Mouse (Mus musculus): ENCODE measurements at regions not wholly inside any gene's neighbourhood (a gene's known extent, or its start where the extent isn't known, plus 50 kb on each side); places are given as distances from the start of the nearest gene placed in this dataset.

DNA sequence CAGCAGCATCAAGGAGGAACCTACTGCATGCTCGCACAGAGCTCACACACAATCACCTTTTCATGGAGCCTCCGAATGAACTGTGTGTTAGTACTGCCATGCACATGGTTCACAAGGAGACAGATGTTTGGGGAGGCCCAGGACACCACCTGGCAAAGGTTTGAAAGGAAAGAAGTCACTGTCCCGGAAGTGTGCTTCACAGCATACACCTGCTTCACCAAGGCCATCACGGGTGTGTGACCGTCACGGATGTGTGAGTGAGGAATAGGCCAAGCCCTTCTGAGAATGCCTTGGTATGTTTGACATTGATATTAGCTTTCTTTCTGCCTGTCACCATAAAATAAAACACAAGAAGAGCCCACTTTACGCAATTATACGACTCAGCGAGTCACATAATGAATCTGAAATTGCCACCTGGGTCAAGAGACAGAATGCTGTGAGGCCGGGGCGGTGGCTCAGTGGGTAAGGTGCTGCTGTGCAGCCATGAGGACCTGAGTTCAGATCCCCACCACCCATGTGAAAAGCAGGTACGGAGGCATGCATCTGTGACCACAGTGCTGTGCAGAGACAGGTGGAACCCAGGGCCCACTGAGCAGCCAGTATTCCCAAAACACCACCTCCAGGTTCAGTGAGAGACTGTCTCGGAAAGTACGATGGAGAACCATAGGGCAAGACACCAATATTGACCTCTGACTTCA lies 162.3 kb upstream of the Sh3bp4 start:
- DNase-seq = no peak

DNA sequence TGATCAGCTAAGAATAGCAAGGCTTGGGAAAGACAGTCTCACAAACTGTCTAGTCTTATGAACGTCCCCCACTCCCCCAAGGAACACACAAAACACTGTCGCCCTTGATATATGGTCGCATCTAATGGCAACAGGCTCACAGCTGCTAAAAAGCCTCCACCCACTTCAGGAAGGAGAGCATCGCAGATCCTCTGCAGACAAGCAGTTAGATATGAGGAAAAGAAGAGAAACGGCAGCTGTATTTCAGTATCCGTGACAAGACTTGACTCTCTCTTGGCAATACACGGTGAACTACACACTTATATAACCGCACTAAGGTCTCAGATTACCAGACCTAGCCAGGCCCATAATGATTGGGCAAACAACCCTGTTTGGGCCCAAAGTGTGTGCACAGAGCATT lies 161.5 kb upstream of the Sh3bp4 start:
- DNase-seq = no peak

DNA sequence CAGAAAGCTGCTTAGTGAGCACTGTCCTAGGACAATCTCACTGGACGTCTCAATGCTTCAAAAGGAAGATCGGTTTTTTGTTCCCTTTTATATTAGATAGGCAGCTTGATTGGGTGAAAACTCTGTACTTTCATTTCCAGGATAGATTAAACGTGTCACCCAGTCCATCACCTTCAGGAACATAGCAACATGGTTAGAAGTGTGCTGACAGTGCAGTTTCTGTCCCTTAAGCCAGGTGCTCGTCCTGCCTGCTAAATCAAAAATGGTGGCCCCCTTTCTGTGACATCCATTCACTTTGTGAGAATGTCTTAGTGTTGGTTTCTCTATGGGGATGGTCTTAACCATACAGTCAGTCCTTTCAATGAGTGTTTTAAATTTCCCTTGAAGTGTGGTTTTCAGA lies 160.9 kb upstream of the Sh3bp4 start:
- DNase-seq = no peak

DNA sequence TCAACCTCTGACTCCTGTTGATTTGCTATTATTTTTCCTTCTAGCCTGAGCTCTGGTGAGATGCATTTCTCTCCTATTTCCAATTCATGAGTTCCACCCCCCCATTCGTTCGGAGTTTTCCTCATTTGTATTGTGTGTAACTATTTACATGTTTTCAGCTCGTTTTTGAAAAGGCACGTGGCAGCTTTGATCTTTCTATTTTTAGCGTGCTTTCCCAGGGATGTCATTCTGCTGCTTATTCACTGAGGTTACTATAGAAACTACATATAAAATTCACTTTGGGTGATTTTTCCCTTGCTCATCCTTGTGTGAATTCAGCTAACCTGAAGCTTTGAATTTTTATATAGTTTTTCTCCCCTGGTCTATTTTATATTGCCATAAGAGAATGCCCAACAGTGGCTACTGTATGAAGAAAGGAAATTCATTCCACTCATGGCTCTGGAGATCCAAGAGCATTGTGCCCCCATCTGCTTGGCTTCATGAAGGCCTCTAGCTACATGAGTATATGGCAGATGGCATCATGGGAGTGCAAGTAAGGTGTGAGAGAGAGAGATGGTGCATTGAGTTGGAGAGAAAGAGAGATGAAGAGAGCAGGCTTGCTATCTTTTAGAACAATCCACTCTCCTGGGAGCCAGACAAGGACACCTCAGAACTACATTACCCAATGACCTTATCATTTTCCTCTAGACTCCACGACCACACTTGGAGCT lies 160.2 kb upstream of the Sh3bp4 start:
- DNase-seq = no peak

DNA sequence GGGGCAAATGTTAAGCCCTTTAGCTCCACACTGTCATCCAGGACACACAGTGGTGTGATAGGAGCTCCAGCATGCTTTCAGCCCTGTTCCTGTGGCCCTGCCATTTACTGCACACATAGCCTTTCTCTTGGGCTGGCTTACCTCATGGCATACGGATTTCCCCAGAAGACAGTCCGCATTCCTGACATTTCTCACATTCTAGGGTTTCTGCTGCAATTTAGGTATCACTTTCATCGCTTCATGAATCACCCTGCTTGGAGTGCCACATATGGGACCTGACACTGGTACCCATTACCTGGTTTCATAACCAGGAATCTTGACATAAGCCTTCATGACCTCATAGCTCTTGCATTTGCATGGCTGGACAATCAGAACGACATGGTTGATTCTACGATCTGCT lies 158.5 kb upstream of the Sh3bp4 start:
- no peak for DNase-seq

DNA sequence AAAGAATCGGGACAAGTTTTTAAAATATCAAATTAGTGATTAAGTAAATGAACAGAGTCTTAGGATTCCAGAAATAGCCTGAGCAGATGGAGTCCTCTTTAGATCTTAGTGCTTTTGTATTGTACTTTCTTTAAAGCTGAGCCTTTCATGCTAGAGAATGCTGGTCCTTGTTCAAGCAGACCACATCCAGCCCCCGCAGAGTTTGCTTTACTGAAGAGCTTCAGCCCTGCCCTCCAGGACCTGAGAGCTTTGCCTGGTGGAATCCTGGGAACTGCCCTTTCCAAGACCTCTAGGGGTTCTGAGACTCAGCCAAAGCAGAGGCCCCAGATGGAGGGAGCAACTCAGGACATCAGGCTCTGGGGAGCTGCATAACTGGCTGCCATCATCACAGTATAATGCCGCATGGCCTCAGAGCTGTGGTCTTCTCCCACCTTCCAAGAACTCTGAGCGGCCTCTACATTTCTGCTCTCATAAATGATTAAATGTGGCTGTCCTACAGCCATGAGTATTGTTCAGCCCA lies 153.6 kb upstream of the Sh3bp4 start:
- DNase-seq = no peak

DNA sequence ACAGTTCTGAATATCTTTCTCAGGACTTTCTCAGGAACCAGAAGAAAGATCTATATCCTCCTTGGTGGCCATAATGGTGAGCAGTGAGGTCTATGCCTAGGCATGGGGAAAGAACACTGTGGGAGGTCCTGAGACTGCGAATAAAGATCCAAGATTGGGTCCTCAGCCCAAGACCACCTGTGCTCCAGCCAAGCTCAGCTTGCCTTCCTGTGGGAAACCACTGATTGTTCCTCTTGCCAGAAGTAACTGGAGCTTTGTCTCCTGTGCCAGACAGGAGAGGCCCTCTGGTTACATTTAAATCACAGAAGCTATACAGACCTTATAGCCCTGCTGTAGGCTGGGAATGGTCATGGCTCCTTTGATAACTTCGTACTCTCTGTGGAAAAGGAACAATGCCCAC lies 148.8 kb upstream of the Sh3bp4 start:
- DNase-seq = no peak

DNA sequence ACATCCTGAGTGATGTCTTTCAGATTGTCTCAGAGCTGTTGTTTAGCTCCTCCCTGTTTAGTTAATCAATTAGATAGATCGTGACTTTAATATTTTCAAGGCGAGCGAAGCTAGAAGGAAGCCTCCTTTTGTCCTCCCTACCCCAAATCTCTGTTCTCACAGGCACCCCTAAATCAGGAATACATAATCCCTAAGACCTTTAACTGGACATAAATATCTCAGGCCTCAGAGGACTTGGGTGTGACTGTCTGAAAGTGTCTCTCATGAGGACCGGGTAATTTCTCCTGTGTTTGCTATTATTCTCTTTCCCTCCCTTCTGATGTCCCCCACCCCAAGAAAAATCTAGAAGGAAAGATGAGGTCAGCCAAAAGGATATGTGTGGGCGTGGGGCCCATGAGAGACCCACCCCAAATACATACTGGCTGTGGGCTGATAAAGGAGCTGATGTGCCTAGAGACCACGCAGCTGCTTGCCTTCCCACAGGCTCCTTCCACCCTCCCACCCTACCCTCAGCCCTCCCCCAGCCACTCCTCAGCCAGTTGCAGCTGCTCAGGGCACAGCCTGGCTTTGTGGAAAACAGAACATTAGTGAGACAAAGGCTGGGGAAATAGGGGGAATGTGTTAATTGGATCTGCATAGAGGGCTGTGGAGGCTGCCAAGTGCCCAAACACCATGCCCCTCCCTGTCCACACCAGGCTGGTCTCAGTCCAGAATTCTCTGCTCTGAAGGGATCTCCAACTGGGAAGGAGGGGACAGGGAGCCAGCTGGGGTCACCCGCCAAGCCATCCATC lies 146.2 kb upstream of the Sh3bp4 start:
- DNase-seq = peak; percentile 53

DNA sequence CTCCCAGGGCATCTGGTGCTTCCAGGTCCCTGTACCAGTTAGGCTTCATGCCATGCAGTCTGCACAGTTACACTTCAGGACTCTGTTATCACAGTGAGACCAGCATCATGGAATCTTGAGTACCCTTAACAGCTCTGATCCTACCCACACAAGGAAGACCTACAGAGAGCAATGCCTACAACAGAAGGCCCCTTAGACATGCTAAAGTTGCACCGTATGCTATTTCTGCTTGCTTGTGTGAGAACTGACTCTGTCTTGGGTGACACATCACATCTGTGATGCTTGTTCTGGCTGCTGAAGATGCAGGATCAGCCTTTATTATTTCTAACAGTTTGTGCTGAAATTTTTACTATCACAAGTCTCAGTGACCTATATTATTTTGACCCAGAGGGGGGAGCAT lies 135.0 kb upstream of the Sh3bp4 start:
- no peak for DNase-seq

DNA sequence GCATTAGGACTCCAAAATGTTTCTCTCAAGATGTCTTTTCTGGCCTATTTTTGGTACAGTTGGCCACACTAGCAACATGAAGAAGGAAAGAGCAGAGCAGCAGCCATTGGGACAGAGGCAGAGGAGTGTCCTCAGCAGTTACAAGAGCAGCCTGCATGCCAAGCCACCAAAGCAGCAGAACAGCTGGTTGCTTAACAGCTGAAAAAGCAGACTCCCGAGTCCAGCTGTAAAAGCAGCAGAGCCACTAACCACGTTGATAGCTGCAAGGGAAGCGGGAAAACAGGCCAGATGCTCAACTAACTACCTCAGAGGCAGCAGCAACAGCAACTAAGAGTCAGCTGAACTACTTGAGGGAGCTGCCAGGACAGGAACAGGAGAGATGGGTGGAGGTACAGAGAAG lies 134.4 kb upstream of the Sh3bp4 start:
- no peak for DNase-seq

DNA sequence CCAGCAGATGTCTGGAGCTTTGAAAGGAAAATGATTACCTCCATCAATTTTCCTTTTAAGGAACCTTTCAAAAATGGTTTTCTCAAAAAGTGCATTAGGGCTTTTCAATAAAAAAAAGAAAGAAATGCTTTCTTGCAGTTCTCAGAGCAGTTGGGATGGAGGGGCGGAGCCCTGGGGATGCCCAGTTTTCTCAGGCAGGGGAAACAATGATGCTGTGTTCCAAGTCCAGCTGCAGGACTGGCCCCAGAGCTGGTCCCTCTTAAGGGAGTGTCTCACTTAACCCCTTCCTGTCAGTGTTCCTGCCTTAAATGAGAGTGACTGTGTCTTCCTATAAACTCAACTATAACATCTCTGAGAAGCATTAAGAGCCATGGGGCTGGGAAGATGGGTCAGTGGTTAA lies 132.9 kb upstream of the Sh3bp4 start:
- DNase-seq = peak; percentile 51

DNA sequence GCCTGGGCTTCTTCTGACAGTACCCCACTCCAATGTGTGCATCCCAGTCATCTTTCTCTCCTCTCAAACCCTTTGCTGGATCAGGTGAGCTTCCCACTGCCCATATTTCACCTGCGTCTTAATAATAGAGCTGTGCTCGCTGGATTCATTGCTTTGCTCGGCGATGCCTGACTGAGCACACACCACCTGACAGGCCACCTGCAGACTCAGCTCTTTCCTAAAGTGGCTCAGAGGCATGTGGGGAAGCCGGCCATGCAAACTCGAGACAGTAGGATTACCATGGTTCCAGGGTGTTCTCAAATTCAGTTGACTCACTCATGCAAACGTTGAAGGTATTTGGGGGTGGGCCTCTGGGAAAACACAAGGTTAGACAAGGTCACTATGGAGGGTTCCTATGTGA lies 131.8 kb upstream of the Sh3bp4 start:
- DNase-seq = no peak

DNA sequence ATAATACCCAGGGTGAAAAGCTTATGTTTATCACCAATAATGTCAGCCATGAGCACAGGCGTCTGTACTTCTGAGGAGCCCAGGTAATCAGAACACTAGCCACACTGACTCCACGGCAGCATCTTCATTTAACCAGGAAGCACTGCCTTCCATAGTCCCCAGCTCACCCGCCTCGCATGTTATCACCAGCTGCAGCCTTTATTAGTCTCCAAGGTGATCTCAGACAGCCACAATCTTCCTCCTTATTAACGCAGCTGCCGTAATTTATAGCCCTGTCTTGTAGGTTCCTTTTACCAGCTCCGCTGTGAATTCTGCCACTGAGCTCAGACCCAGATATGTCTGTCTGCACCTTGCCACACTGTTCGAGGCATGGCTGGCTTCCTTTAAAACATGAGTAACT lies 127.2 kb upstream of the Sh3bp4 start:
- no peak for DNase-seq

DNA sequence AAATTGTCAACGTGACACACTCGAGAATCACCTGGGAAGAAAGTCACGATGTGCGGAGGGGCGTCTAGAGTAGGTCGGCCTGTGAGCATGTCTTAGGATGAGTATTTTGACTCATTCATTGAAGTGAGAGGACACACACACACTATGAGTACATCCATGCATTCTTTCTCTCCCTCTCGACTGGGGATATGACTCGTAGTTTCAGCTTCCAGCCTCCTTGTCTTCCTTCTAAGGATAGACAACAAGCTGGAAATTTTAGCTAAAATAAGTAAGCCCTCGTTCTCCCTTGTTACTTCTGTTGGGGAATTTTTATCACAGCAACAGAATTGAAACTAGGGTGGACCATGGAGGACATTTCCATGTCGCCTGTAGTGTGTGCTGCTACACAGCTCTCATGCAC lies 124.3 kb upstream of the Sh3bp4 start:
- no peak for DNase-seq

DNA sequence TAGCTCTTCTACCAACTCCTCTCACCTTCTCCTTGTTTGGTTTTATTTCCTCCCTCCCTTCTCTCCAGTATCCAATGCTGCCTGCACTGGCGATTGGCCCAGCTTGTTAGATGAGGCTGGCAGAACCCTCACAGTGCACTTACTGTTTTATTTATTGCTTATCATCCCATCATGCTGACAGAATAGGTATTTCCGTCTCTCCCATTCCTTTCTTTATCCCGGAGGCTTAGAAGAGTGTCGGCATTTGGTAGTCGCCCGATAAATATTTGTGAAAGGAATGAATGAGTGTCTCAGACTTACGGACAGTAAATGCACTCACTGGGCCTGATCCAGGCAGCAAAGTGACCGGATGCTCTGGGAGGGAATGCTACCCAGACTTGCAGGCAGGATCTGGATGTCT lies 123.8 kb upstream of the Sh3bp4 start:
- DNase-seq = no peak

DNA sequence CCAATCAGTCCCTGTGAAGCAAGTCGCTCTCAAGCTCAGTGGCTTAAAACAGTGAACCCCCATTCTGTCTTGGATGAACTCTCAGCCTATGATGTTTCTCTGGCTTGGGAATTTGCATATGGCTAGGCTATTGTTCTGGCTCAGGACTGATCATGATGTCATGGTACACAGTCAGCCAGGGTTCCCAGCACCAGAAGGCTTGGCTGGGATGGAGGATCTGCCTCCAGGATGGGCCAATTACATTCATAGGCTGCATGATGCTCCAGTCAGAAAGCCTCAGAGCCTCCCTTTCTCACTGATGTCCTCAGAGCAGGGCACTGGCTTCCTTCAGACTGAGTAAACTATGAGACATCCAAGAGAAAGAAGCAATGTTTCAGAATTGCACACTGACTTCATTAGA lies 120.3 kb upstream of the Sh3bp4 start:
- DNase-seq = no peak

DNA sequence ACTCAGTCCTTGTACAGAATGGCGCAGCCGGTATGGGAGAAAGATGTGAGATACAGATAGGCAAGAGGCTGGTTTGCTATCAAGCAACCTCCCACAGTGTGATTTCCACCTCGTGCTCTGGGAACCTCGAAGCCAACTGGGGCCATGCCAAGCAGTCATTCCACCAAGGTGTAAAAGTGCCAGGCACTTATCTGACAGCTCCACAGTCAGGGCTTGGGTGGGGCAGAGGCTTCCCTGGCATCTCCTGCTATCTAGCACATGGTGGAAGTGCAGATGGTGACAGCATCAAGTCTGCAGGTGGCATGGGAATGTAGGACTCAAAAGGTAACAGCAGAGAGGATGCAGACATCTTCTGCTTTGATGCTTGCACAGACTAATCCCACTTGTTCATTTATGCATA lies 116.7 kb upstream of the Sh3bp4 start:
- no peak for DNase-seq

DNA sequence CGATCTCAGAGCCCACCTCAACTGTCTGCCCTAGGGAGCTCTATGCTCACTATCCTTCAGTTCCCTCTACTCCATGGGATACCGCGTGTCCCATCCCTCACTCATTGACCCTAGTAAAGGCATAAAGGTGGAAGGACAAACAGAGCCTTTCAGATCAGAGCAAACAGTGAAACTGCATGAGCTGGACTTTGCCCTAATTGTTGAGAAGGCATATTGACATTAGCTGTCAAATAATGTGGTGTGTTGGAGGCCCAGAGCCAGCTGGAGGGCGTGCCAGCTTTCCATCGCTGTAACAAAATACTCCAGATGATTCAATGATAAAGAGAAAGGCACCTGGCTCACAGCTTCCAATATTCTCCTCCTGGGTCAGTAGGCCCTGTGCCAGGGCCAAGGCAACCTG lies 115.4 kb upstream of the Sh3bp4 start:
- DNase-seq = no peak

DNA sequence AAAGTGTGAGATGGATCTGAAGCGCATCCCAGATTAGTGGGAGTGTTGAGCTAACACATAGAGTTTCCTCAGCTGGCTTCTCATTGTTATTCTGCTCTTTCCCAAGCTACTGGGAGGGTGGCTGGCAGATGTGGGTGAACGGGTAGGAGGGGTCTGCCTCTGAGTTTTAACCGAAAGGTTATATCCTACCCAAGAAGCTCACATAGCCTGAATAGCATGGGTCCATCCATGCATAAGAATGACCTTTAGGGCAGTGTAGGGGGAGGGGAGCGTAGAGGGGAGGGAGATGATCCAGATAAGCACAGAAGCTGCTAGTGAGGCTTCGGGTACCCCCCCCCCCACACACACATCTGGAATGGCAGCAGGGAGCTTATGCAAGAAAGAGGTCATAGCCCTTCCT lies 113.2 kb upstream of the Sh3bp4 start:
- DNase-seq = no peak

DNA sequence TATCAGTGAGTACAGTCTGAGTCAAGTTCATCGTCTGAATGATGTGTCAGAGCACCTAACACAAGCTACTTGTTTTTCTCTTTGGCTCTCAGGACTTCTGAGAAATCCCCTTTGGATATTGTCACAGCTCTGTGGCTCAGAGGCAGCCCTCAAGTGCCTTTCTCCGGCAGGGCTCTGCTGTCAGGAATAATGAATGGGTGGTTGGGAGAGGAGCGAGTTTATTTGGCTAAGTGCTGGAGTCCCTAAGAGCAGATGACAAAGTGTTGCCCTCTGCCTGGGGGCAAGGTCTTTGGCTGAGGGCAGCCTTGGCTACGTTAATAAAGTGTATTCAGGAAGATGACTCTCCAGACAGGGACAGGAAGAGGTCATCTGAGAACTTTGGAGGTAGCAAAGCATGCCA lies 110.5 kb upstream of the Sh3bp4 start:
- DNase-seq = peak; percentile 37

DNA sequence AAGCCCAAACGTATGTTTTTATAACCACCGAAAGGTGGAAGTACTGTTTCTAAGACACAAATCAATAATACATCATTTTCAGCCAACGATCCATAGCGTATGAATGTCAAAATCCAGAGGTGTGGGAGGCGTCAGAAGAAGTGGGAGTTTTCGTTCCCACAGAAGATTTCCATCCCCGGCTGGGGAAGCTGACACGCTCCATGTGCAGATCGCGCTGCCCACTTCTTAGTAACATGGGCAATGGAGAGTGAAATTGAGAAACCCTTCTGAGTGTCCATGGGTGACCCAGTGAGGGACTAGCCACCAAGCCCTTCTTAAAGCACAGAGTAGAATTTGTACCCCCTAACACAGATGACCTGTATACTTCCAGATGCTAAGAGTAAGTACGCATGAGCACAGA lies 110.1 kb upstream of the Sh3bp4 start:
- DNase-seq = no peak

DNA sequence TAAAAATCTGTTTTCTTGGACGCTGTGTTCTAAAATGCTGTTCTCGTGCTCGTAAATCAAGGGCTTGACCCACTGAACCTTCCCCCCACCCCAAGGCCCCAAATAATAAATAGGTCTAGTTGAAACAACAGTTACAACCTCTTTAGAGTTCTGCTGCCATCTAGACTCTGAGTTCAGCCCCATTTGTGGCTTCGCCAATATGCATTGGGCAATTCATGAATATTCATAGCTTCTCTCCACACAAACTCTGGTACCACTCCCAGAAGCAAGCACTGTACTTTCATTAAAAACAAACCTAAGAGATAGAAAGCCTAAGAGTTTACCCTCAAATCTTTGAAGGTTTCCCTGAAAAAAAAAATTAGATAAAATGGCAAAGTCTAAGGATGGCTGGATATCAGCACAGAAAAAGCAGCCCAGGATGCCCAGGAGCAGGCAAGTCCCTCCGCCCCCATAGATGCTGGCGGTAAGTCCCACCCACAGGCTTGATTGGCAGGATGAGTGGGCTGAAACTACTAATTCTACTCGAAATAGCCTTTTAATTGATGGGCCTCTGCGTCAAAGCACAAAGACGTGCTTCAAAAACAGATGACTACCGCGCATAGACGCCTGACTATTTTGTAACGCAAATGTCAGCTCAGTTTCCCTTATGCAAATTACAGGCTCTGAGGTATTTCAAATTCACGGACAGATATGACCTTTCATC lies 106.0 kb upstream of the Sh3bp4 start:
- no peak for DNase-seq

DNA sequence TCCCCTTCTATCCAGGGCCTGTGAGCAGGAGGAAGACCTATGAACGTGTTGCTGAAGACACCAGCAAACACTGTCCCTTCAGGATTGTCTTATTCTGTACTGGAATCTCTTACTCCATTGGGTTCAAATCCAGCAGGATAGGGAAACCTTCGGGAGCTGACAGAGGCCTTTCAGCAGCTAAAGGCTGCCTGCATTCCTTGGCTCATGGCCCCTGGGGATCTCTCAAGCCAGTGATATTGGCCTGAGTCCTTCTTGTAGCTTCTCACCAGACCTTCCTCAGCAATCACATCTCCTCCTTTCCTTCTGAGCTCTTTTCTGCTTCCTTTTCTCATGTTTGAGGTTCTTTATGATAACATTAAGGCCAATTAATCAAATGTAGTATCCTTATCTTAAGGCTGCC lies 103.8 kb upstream of the Sh3bp4 start:
- no peak for DNase-seq
